ENCODE assay signal across 9 mouse cellular contexts in genomic region chr10:128802956-128803355, GRCm38 (mm10). TPM values are rescaled to one million over a fixed set of nuclear protein-coding genes. Genes with fewer than 3 reads are reported as not detected.
DNase-seq lines count a peak whose midpoint lies in the region; ATAC-seq and TF ChIP-seq lines count a peak whose summit lies in the region.
"Had no signal": no experiment of that assay in that cellular context is flagged by ENCODE, and none has a peak within 500 bp of the region (broad histone marks: within the 10 kb centered on the region; RNA-seq: fewer than 3 reads in every experiment).

No protein-coding gene starts in this region.

- peak overlapping the region; percentile 85 for H3K9ac ChIP-seq in kidney, postnatal 0 days (ENCODE audit: low read depth, low read length)
- peak overlapping the region; percentile 92; the same call in 1 of the 2 replicates for H3K9ac ChIP-seq in intestine, embryonic 16.5 days (ENCODE audit: low read depth, low read length)

- 51% methylated on average over 4 of the region's 4 CpGs for whole genome bisulfite sequencing in kidney, postnatal 0 days
- WGBS in forebrain, embryonic 10.5 days, result 66% methylated on average over 4 of the region's 4 CpGs
- WGBS in intestine, embryonic 16.5 days, result 66% methylated on average over 4 of the region's 4 CpGs

- H3K4me3 ChIP-seq in kidney, postnatal 0 days (replicated peaks; ENCODE audit: low read depth, low read length), result peak overlapping the region; percentile 74; the same call in 1 of the 2 replicates
- H3K4me3 ChIP-seq in forebrain, embryonic 10.5 days, result peak overlapping the region; percentile 83
- H3K4me3 ChIP-seq in intestine, embryonic 16.5 days (ENCODE audit: low read length), result peak overlapping the region; percentile 71
- peak overlapping the region; percentile 99 for H3K4me3 ChIP-seq in myocyte

- intact Hi-C loops in left cerebral cortex, postnatal 4 days (cut with DNase I), result no loop called here

- H3ac ChIP-seq in myocyte (ENCODE audit: control insufficient read depth, insufficient read length), result peak overlapping the region; percentile 52

- no peak for ATAC-seq in kidney, postnatal 0 days (replicated peaks; ENCODE audit: low FRiP score, low read depth)
- ATAC-seq in intestine, embryonic 16.5 days, result no peak

- TF ChIP-seq CTCF in kidney, postnatal 0 days (IDR thresholded peaks at IDR 0.05; ENCODE audit: low read depth), result no peak

- H3K9me3 ChIP-seq in kidney, postnatal 0 days (replicated peaks; ENCODE audit: low read length), result no peaks in the 10 kb centered on the region
- H3K9me3 ChIP-seq in forebrain, embryonic 10.5 days, result no peaks in the 10 kb centered on the region
- no peaks in the 10 kb centered on the region for H3K9me3 ChIP-seq in intestine, embryonic 16.5 days (ENCODE audit: control insufficient read depth, low read length)
- H3K9me3 ChIP-seq: G1E had no signal

- no peak for DNase-seq in kidney, postnatal 0 days (ENCODE audit: low spot score)
- no peak for DNase-seq in kidney, postnatal 25 days
- DNase-seq in forebrain, embryonic 10.5 days (ENCODE audit: extremely low spot score, low spot score), result no peak
- no peak for DNase-seq in layer of hippocampus, postnatal 36 days
- DNase-seq in left cerebral cortex, postnatal 4 days, result no peak
- no peak for DNase-seq in kidney, adult 11 months

- peaks cover 13% of the 10 kb centered on the region; the same call in 1 of the 2 replicates for H3K36me3 ChIP-seq in kidney, postnatal 0 days (ENCODE audit: insufficient read depth, low read length)
- H3K36me3 ChIP-seq in forebrain, embryonic 10.5 days (replicated peaks), result peaks cover 56% of the 10 kb centered on the region
- peaks cover 7% of the 10 kb centered on the region; the same call in 1 of the 2 replicates for H3K36me3 ChIP-seq in intestine, embryonic 16.5 days (ENCODE audit: control insufficient read depth, insufficient read depth, low read length)
- H3K36me3 ChIP-seq in myocyte (ENCODE audit: control insufficient read depth, insufficient read depth), result peaks cover 3% of the 10 kb centered on the region

- TF ChIP-seq POLR2A in myocyte (IDR thresholded peaks at IDR 0.05; ENCODE audit: insufficient read length, low read depth), result no peak

- H3K27ac ChIP-seq in kidney, postnatal 0 days, result peak overlapping the region; percentile 98; the same call in 1 of the 2 replicates
- H3K27ac ChIP-seq in forebrain, embryonic 10.5 days, result peak overlapping the region; percentile 59
- H3K27ac ChIP-seq in intestine, embryonic 16.5 days (ENCODE audit: low read length), result no peak overlapping the region

- peak overlapping the region; percentile 72 for H3K4me2 ChIP-seq in kidney, postnatal 0 days (ENCODE audit: low read length)
- H3K4me2 ChIP-seq in intestine, embryonic 16.5 days (ENCODE audit: low read depth, low read length), result peak overlapping the region; percentile 64
- H3K4me2 ChIP-seq in myocyte (ENCODE audit: low read depth), result peak overlapping the region; percentile 99

- no peaks in the 10 kb centered on the region for H3K27me3 ChIP-seq in kidney, postnatal 0 days (ENCODE audit: insufficient read depth, low read length)
- H3K27me3 ChIP-seq in forebrain, embryonic 10.5 days (ENCODE audit: poor library complexity, severe bottlenecking), result no peaks in the 10 kb centered on the region
- H3K27me3 ChIP-seq in intestine, embryonic 16.5 days (replicated peaks; ENCODE audit: control insufficient read depth, insufficient read depth, low read length), result no peaks in the 10 kb centered on the region
- H3K27me3 ChIP-seq in myocyte (ENCODE audit: control insufficient read depth, insufficient read depth, insufficient read length), result no peaks in the 10 kb centered on the region

- peaks cover 30% of the 10 kb centered on the region for H3K4me1 ChIP-seq in kidney, postnatal 0 days (replicated peaks; ENCODE audit: insufficient read depth, low read length)
- peaks cover 46% of the 10 kb centered on the region for H3K4me1 ChIP-seq in forebrain, embryonic 10.5 days
- peaks cover 25% of the 10 kb centered on the region for H3K4me1 ChIP-seq in intestine, embryonic 16.5 days (ENCODE audit: control insufficient read depth, insufficient read depth, low read length)

- H3K79me2 ChIP-seq in myocyte (ENCODE audit: control insufficient read depth, insufficient read depth), result peaks cover 42% of the 10 kb centered on the region

TF ChIP-seq in myocyte, 11 proteins besides CTCF, POLR2A, EP300 and RAD21:
- TF ChIP-seq POLR2AphosphoS2 (IDR thresholded peaks at IDR 0.05; ENCODE audit: insufficient read length, low read depth), result no peak
- TF ChIP-seq SRF (IDR thresholded peaks at IDR 0.05; ENCODE audit: control insufficient read depth, insufficient read length, low read depth), result no peak
- TF ChIP-seq MYOG (IDR thresholded peaks at IDR 0.05; ENCODE audit: control insufficient read depth in 1 of 3, insufficient read depth in 1 of 3, insufficient read length in 2 of 3, low read depth in 2 of 3), result no peak
- no peak for TF ChIP-seq TCF12 (IDR thresholded peaks at IDR 0.05; ENCODE audit: insufficient read depth, poor library complexity, severe bottlenecking)
- no peak for TF ChIP-seq REST (IDR thresholded peaks at IDR 0.05; ENCODE audit: insufficient read depth, insufficient read length)
- TF ChIP-seq E2F4 (IDR thresholded peaks at IDR 0.05; ENCODE audit: insufficient read depth), result no peak
- TF ChIP-seq CEBPB (IDR thresholded peaks at IDR 0.05; ENCODE audit: insufficient read depth, poor library complexity, severe bottlenecking), result no peak
- TF ChIP-seq MAX (IDR thresholded peaks at IDR 0.05; ENCODE audit: low read depth), result no peak
- TF ChIP-seq USF1 (IDR thresholded peaks at IDR 0.05; ENCODE audit: low read depth), result no peak
- TF ChIP-seq MYOD1 (IDR thresholded peaks at IDR 0.05; ENCODE audit: control insufficient read depth in 1 of 3, insufficient read length in 2 of 3, low read depth in 2 of 3), result no peak
- no peak for TF ChIP-seq TCF3 (IDR thresholded peaks at IDR 0.05; ENCODE audit: insufficient read length, low read depth)
TF ChIP-seq in myocyte: peak in this region for 0.

RNA-seq across cellular contexts. Expression of gene Dnajc14, which starts 0.9 kb away (rescaled TPM):
- 46.2 and 48.5 TPM in 2 replicates for polyA plus RNA-seq in kidney, postnatal 0 days (2015; fragmentation: Nextera tagmentation; extraction: Ambion mirVana)
- 49.4 and 49.9 TPM in 2 replicates for polyA plus RNA-seq in forebrain, embryonic 10.5 days (2016; fragmentation: Nextera tagmentation; extraction: Ambion mirVana)
- 45.5 and 45.8 TPM in 2 replicates for polyA plus RNA-seq in intestine, embryonic 16.5 days (2015; fragmentation: Nextera tagmentation; extraction: Ambion mirVana)
- 39.0 TPM for polyA plus RNA-seq in myocyte (2012; fragmentation: generic; extraction: Trizol)
- total RNA-seq in layer of hippocampus, postnatal 36 days (2021), result 10 to 100 TPM; 65.3 to 69.1 TPM
- 10 to 100 TPM; 59.3 to 63.3 TPM for total RNA-seq in left cerebral cortex, postnatal 4 days (2021)

RNA-seq across cellular contexts. Expression of gene Tmem198b, which starts 1.2 kb away (rescaled TPM):
- polyA plus RNA-seq in kidney, postnatal 0 days (2015; fragmentation: Nextera tagmentation; extraction: Ambion mirVana), result 11.7 and 13.2 TPM in 2 replicates
- polyA plus RNA-seq in forebrain, embryonic 10.5 days (2016; fragmentation: Nextera tagmentation; extraction: Ambion mirVana), result 19.0 and 19.2 TPM in 2 replicates
- 11.6 and 13.4 TPM in 2 replicates for polyA plus RNA-seq in intestine, embryonic 16.5 days (2015; fragmentation: Nextera tagmentation; extraction: Ambion mirVana)
- polyA plus RNA-seq in myocyte (2012; fragmentation: generic; extraction: Trizol), result 18.7 TPM
- total RNA-seq in layer of hippocampus, postnatal 36 days (2021), result 10 to 100 TPM in 1 of 2 experiments, 1 to 10 TPM in 1; 8.4 to 10.6 TPM
- total RNA-seq in left cerebral cortex, postnatal 4 days (2021), result 10 to 100 TPM; 14.1 to 14.2 TPM

RNA-seq across cellular contexts. Expression of gene Mmp19, which starts 12.2 kb away (rescaled TPM):
- 0.55 and 0.64 TPM in 2 replicates for polyA plus RNA-seq in kidney, postnatal 0 days (2015; fragmentation: Nextera tagmentation; extraction: Ambion mirVana)
- polyA plus RNA-seq in forebrain, embryonic 10.5 days (2016; fragmentation: Nextera tagmentation; extraction: Ambion mirVana), result 0.24 and 0.44 TPM in 2 replicates
- polyA plus RNA-seq in intestine, embryonic 16.5 days (2015; fragmentation: Nextera tagmentation; extraction: Ambion mirVana), result 0.66 and 0.81 TPM in 2 replicates
- 12.1 TPM for polyA plus RNA-seq in myocyte (2012; fragmentation: generic; extraction: Trizol)
- total RNA-seq in layer of hippocampus, postnatal 36 days (2021), result under 1 TPM; 0.20 to 0.46 TPM
- 1 to 10 TPM in 1 of 2 experiments, under 1 TPM in 1; 0.74 to 1.3 TPM for total RNA-seq in left cerebral cortex, postnatal 4 days (2021)

RNA-seq across cellular contexts. Expression of gene Sarnp, which starts 14.2 kb away (rescaled TPM):
- 164 and 175 TPM in 2 replicates for polyA plus RNA-seq in kidney, postnatal 0 days (2015; fragmentation: Nextera tagmentation; extraction: Ambion mirVana)
- 247 and 263 TPM in 2 replicates for polyA plus RNA-seq in forebrain, embryonic 10.5 days (2016; fragmentation: Nextera tagmentation; extraction: Ambion mirVana)
- polyA plus RNA-seq in intestine, embryonic 16.5 days (2015; fragmentation: Nextera tagmentation; extraction: Ambion mirVana), result 154 and 172 TPM in 2 replicates
- polyA plus RNA-seq in myocyte (2012; fragmentation: generic; extraction: Trizol), result 40.8 TPM
- 10 to 100 TPM; 38.9 to 39.5 TPM for total RNA-seq in layer of hippocampus, postnatal 36 days (2021)
- 10 to 100 TPM; 50.9 to 53.4 TPM for total RNA-seq in left cerebral cortex, postnatal 4 days (2021)

RNA-seq across cellular contexts. Expression of gene Ormdl2, which starts 18.5 kb away (rescaled TPM):
- polyA plus RNA-seq in kidney, postnatal 0 days (2015; fragmentation: Nextera tagmentation; extraction: Ambion mirVana), result 87.2 and 87.5 TPM in 2 replicates
- polyA plus RNA-seq in forebrain, embryonic 10.5 days (2016; fragmentation: Nextera tagmentation; extraction: Ambion mirVana), result 88.0 and 92.9 TPM in 2 replicates
- polyA plus RNA-seq in intestine, embryonic 16.5 days (2015; fragmentation: Nextera tagmentation; extraction: Ambion mirVana), result 126 and 132 TPM in 2 replicates
- 19.2 TPM for polyA plus RNA-seq in myocyte (2012; fragmentation: generic; extraction: Trizol)
- total RNA-seq in layer of hippocampus, postnatal 36 days (2021), result 1 to 10 TPM; 8.9 to 9.8 TPM
- 1 to 10 TPM; 4.3 to 5.2 TPM for total RNA-seq in left cerebral cortex, postnatal 4 days (2021)
